Comparison of ENCODE assay signal across 16 mouse cellular contexts in genomic region chr4:58518215-58518988, GRCm38 (mm10). TPM values are rescaled to one million over a fixed set of nuclear protein-coding genes. Genes with fewer than 3 reads are reported as not detected.
DNase-seq lines count a peak whose midpoint lies in the region; ATAC-seq and TF ChIP-seq lines count a peak whose summit lies in the region.
"Had no signal": no experiment of that assay in that cellular context is flagged by ENCODE, and none has a peak within 500 bp of the region (broad histone marks: within the 10 kb centered on the region; RNA-seq: fewer than 3 reads in every experiment).

No protein-coding gene starts in this region.

- WGBS in heart, embryonic 12.5 days = 34% methylated on average over 9 of the region's 9 CpGs
- 30% methylated on average over 9 of the region's 9 CpGs for WGBS in embryonic facial prominence, embryonic 14.5 days
- 34% methylated on average over 9 of the region's 9 CpGs for WGBS in limb, embryonic 15.5 days

- no peak overlapping the region for H3K27ac ChIP-seq in heart, embryonic 12.5 days (ENCODE audit: poor library complexity, severe bottlenecking)
- H3K27ac ChIP-seq in embryonic facial prominence, embryonic 14.5 days (replicated peaks; ENCODE audit: low read depth, low read length) = 0 out of 2 replicates have a peak overlapping the region, but pooled peaks have one; percentile 48
- H3K27ac ChIP-seq in limb, embryonic 15.5 days = peak overlapping the region; percentile 22; the same call in 1 of the 2 replicates
- H3K27ac ChIP-seq: gastrocnemius, adult 2 months; heart, embryonic 13.5 days; kidney, postnatal 0 days; liver, embryonic 13.5 days had no signal

- no peaks in the 10 kb centered on the region for H3K36me3 ChIP-seq in heart, embryonic 12.5 days
- H3K36me3 ChIP-seq in embryonic facial prominence, embryonic 14.5 days (ENCODE audit: control insufficient read depth, insufficient read depth, low read length) = no peaks in the 10 kb centered on the region
- H3K36me3 ChIP-seq in limb, embryonic 15.5 days = no peaks in the 10 kb centered on the region
- H3K36me3 ChIP-seq: heart, embryonic 13.5 days; liver, embryonic 13.5 days had no signal

- no peaks in the 10 kb centered on the region for H3K27me3 ChIP-seq in heart, embryonic 12.5 days (replicated peaks)
- H3K27me3 ChIP-seq in embryonic facial prominence, embryonic 14.5 days (replicated peaks; ENCODE audit: control insufficient read depth, insufficient read depth, low read length) = no peaks in the 10 kb centered on the region
- H3K27me3 ChIP-seq in limb, embryonic 15.5 days = no peaks in the 10 kb centered on the region
- H3K27me3 ChIP-seq: heart, embryonic 13.5 days; liver, embryonic 13.5 days had no signal

- no peak for TF ChIP-seq POLR2A in brain, embryonic 14.5 days (IDR thresholded peaks at IDR 0.05; ENCODE audit: borderline replicate concordance, extremely low read depth, insufficient read depth, insufficient read length, poor library complexity, severe bottlenecking)

- no peak overlapping the region for H3K4me3 ChIP-seq in heart, embryonic 12.5 days
- no peak overlapping the region for H3K4me3 ChIP-seq in embryonic facial prominence, embryonic 14.5 days (ENCODE audit: low read depth, low read length)
- H3K4me3 ChIP-seq in limb, embryonic 15.5 days = no peak overlapping the region
- H3K4me3 ChIP-seq: gastrocnemius, adult 2 months; heart, embryonic 13.5 days; liver, embryonic 13.5 days had no signal

- DNase-seq in heart, postnatal 36 days = no peak
- DNase-seq in brain, embryonic 14.5 days (ENCODE audit: low read depth) = peak; percentile 41
- DNase-seq in embryonic facial prominence, embryonic 14.5 days (ENCODE audit: low spot score) = no peak
- DNase-seq in layer of hippocampus, postnatal 14 days (ENCODE audit: low spot score in 2 of 2) = no peak
- no peak for DNase-seq in spleen, postnatal 36 days (ENCODE audit: low spot score in 2 of 2)
- DNase-seq: gastrocnemius, adult 2 months; layer of hippocampus, postnatal 36 days; liver, embryonic 13.5 days; lung, postnatal 4 days; right cerebral cortex, postnatal 14 days; thymus, postnatal 14 days had no signal

- peaks cover 26% of the 10 kb centered on the region for H3K4me1 ChIP-seq in heart, embryonic 12.5 days (replicated peaks)
- H3K4me1 ChIP-seq in embryonic facial prominence, embryonic 14.5 days (ENCODE audit: control insufficient read depth, insufficient read depth, low read length) = peaks cover 41% of the 10 kb centered on the region
- peaks cover 48% of the 10 kb centered on the region for H3K4me1 ChIP-seq in limb, embryonic 15.5 days
- H3K4me1 ChIP-seq: liver, embryonic 13.5 days had no signal

- H3K9me3 ChIP-seq in heart, embryonic 12.5 days (replicated peaks) = no peaks in the 10 kb centered on the region
- no peaks in the 10 kb centered on the region for H3K9me3 ChIP-seq in embryonic facial prominence, embryonic 14.5 days (ENCODE audit: control insufficient read depth, low read length)
- no peaks in the 10 kb centered on the region for H3K9me3 ChIP-seq in limb, embryonic 15.5 days
- H3K9me3 ChIP-seq: heart, embryonic 13.5 days; liver, embryonic 13.5 days had no signal

- intact Hi-C loops in heart, postnatal 36 days (cut with DNase I) = no loop called here

- 0 out of 2 replicates have a peak, but pooled peaks have one; percentile 25 for ATAC-seq in heart, embryonic 12.5 days (ENCODE audit: insufficient number of reproducible peaks, low FRiP score)
- ATAC-seq in embryonic facial prominence, embryonic 14.5 days (ENCODE audit: low read depth) = no peak
- ATAC-seq in limb, embryonic 15.5 days (ENCODE audit: insufficient number of reproducible peaks, low FRiP score, low TSS enrichment, low read depth) = no peak
- ATAC-seq: hindbrain, embryonic 16.5 days had no signal

- TF ChIP-seq CTCF in brain, embryonic 14.5 days (IDR thresholded peaks at IDR 0.05; ENCODE audit: borderline replicate concordance, extremely low read depth, insufficient read depth, insufficient read length) = no peak

- no peak overlapping the region for H3K4me2 ChIP-seq in heart, embryonic 12.5 days
- no peak overlapping the region for H3K4me2 ChIP-seq in embryonic facial prominence, embryonic 14.5 days (ENCODE audit: low read depth, low read length)
- H3K4me2 ChIP-seq in limb, embryonic 15.5 days = no peak overlapping the region
- H3K4me2 ChIP-seq: heart, embryonic 13.5 days; liver, embryonic 13.5 days had no signal

- no peak overlapping the region for H3K9ac ChIP-seq in heart, embryonic 12.5 days
- no peak overlapping the region for H3K9ac ChIP-seq in embryonic facial prominence, embryonic 14.5 days (ENCODE audit: low read depth, low read length)
- H3K9ac ChIP-seq in limb, embryonic 15.5 days = no peak overlapping the region
- H3K9ac ChIP-seq: heart, embryonic 13.5 days; liver, embryonic 13.5 days had no signal

RNA-seq across cellular contexts. Expression of gene Lpar1, which starts 35.3 kb away (rescaled TPM):
- polyA plus RNA-seq in heart, embryonic 12.5 days (2016; fragmentation: Nextera tagmentation; extraction: Ambion mirVana) = 14.8 and 16.5 TPM in 2 replicates
- 10 to 100 TPM in 1 of 2 experiments, 1 to 10 TPM in 1; 9.4 to 10.9 TPM for total RNA-seq in heart, postnatal 36 days (2021)
- 11.9 and 12.6 TPM in 2 replicates for polyA plus RNA-seq in brain, embryonic 14.5 days (2012; rRNA removed)
- 115 and 137 TPM in 2 replicates for polyA plus RNA-seq in embryonic facial prominence, embryonic 14.5 days (2014; fragmentation: Nextera tagmentation; extraction: Ambion mirVana)
- 150 and 151 TPM in 2 replicates for polyA plus RNA-seq in limb, embryonic 15.5 days (2015; fragmentation: Nextera tagmentation; extraction: Ambion mirVana)
- total RNA-seq in layer of hippocampus, postnatal 14 days (2021) = 10 to 100 TPM; 19.2 to 20.9 TPM
